ENCODE assay signal across 11 mouse cellular contexts in the genomic region with DNA sequence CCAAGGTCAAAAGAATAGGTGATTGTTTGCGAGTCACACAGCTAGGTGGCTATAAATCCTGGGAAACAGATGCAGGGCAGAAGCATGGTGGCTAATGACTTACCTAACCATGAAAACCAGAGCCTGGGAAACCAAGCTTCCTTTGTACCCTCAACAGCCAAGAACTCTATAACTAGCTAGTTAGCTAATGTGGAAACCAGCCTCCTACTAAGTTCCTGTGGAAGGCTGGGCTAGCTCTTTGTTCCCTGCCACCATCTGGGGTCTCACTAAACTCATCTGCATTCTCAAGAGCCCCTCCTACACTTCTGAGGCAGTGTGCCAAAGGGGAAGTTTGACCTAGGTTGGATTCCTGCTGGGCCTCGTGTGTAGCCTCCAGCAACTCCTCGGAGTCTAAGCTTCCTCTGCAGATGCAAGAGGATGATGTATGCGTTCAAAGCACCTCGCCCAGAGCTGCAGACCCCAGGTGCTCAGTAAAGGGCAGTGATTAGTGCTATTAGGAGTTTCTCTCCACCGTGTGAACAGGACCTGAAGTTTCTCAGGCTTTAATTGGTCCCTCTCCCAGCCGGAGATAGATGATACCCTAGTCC.
A peak's percentile ranks its signal among the peaks of the same experiment; 100 is the strongest.
DNase-seq lines count a peak whose midpoint lies in the region; ATAC-seq lines count a peak whose summit lies in the region.
"Had no signal": no experiment of that assay in that cellular context is flagged by ENCODE, and none has a peak within 500 bp of the region (broad histone marks: within the 10 kb centered on the region; RNA-seq: fewer than 3 reads in every experiment).

No protein-coding gene starts in this region.

- ATAC-seq in kidney, embryonic 14.5 days (ENCODE audit: low FRiP score, low TSS enrichment), result peak; percentile 43; the same call in 1 of the 2 replicates
- ATAC-seq in hindbrain, embryonic 12.5 days (ENCODE audit: low FRiP score), result peak; percentile 75
- peak; percentile 52; the same call in 1 of the 2 replicates for ATAC-seq in midbrain, embryonic 11.5 days (ENCODE audit: low FRiP score)

- H3K36me3 ChIP-seq in kidney, embryonic 14.5 days (ENCODE audit: control insufficient read depth, insufficient read depth, low read length), result peaks cover 27% of the 10 kb centered on the region
- peaks cover 21% of the 10 kb centered on the region for H3K36me3 ChIP-seq in hindbrain, embryonic 12.5 days
- peaks cover 9% of the 10 kb centered on the region for H3K36me3 ChIP-seq in midbrain, embryonic 11.5 days (ENCODE audit: control insufficient read depth, insufficient read depth, low read length)

- H3K4me2 ChIP-seq in kidney, embryonic 14.5 days (replicated peaks; ENCODE audit: low read depth, low read length), result no peak overlapping the region
- no peak overlapping the region for H3K4me2 ChIP-seq in hindbrain, embryonic 12.5 days (replicated peaks)
- H3K4me2 ChIP-seq in midbrain, embryonic 11.5 days, result no peak overlapping the region
- H3K4me2 ChIP-seq: embryonic facial prominence, embryonic 13.5 days had no signal

- no peaks in the 10 kb centered on the region for H3K27me3 ChIP-seq in kidney, embryonic 14.5 days (ENCODE audit: control insufficient read depth, insufficient read depth, low read length)
- no peaks in the 10 kb centered on the region for H3K27me3 ChIP-seq in hindbrain, embryonic 12.5 days
- H3K27me3 ChIP-seq in midbrain, embryonic 11.5 days (ENCODE audit: control insufficient read depth, insufficient read depth, low read length), result no peaks in the 10 kb centered on the region
- H3K27me3 ChIP-seq: embryonic facial prominence, embryonic 13.5 days had no signal

- DNase-seq in kidney, adult 11 months, result no peak
- DNase-seq in WW6 (ENCODE audit: low read depth, low spot score), result peak; percentile 13
- no peak for DNase-seq in midbrain, embryonic 11.5 days (ENCODE audit: low spot score, missing footprints)
- no peak for DNase-seq in heart, postnatal 14 days
- no peak for DNase-seq in testis, postnatal 14 days (ENCODE audit: low spot score)
- no peak for DNase-seq in liver
- DNase-seq: cerebellum, adult 11-12 months had no signal

- peaks cover 10% of the 10 kb centered on the region; the same call in 1 of the 2 replicates for H3K4me1 ChIP-seq in kidney, embryonic 14.5 days (ENCODE audit: control insufficient read depth, insufficient read depth, low read length)
- H3K4me1 ChIP-seq in hindbrain, embryonic 12.5 days, result peaks cover 32% of the 10 kb centered on the region
- H3K4me1 ChIP-seq in midbrain, embryonic 11.5 days (ENCODE audit: control insufficient read depth, insufficient read depth, low read length), result peaks cover 3% of the 10 kb centered on the region; the same call in 1 of the 2 replicates

- H3K9me3 ChIP-seq in kidney, embryonic 14.5 days (ENCODE audit: control insufficient read depth, low read length), result no peaks in the 10 kb centered on the region
- no peaks in the 10 kb centered on the region for H3K9me3 ChIP-seq in hindbrain, embryonic 12.5 days (replicated peaks)
- no peaks in the 10 kb centered on the region for H3K9me3 ChIP-seq in midbrain, embryonic 11.5 days (ENCODE audit: control insufficient read depth, low read length)
- H3K9me3 ChIP-seq: embryonic facial prominence, embryonic 13.5 days had no signal

- no peak overlapping the region for H3K4me3 ChIP-seq in kidney, embryonic 14.5 days (ENCODE audit: low read length)
- no peak overlapping the region for H3K4me3 ChIP-seq in hindbrain, embryonic 12.5 days
- no peak overlapping the region for H3K4me3 ChIP-seq in midbrain, embryonic 11.5 days (ENCODE audit: low read depth, low read length)
- H3K4me3 ChIP-seq: embryonic facial prominence, embryonic 13.5 days had no signal

- H3K27ac ChIP-seq in kidney, embryonic 14.5 days (ENCODE audit: low read depth, low read length), result peak overlapping the region; percentile 24; the same call in 1 of the 2 replicates
- H3K27ac ChIP-seq in hindbrain, embryonic 12.5 days, result peak overlapping the region; percentile 44
- H3K27ac ChIP-seq in midbrain, embryonic 11.5 days (ENCODE audit: low read depth, low read length), result no peak overlapping the region
- H3K27ac ChIP-seq: embryonic facial prominence, embryonic 13.5 days; macrophage had no signal

- WGBS in kidney, embryonic 14.5 days, result 19% methylated on average over 7 of the region's 7 CpGs
- WGBS in hindbrain, embryonic 12.5 days, result 29% methylated on average over 7 of the region's 7 CpGs
- 42% methylated on average over 7 of the region's 7 CpGs for WGBS in midbrain, embryonic 11.5 days

- intact Hi-C loops in heart, postnatal 14 days (cut with DNase I), result no loop called here

- H3K9ac ChIP-seq in kidney, embryonic 14.5 days (ENCODE audit: low read depth, low read length), result no peak overlapping the region
- H3K9ac ChIP-seq in hindbrain, embryonic 12.5 days, result no peak overlapping the region
- H3K9ac ChIP-seq in midbrain, embryonic 11.5 days (ENCODE audit: low read length), result no peak overlapping the region
- H3K9ac ChIP-seq: embryonic facial prominence, embryonic 13.5 days had no signal
